Mouse (Mus musculus) lung, postnatal 0 days (tissue): ENCODE measurements at regions not wholly inside any gene's neighbourhood (a gene's known extent, or its start where the extent isn't known, plus 50 kb on each side); places are given as distances from the start of the nearest gene placed in this dataset.

Source experiments
- ATAC-seq: fragments of 200-750 bp; cut with Nextera tagmentation; 2 replicates; pipeline ENCODE4 v1.8.0; 2017; ENCODE audit warnings: moderate library complexity
- DNase-seq: peaks from one replicate; pipeline ENCODE4 v3.0.0-alpha.2; 2016; ENCODE audit warnings: low spot score
- H3K27ac ChIP-seq: fragments of 300-500 bp; sonication (generic); 2 replicates; pipeline ENCODE4 v1.5.1; 2014; ENCODE audit warnings: antibody characterized with exemption, mild to moderate bottlenecking, low read length, mixed read lengths
- H3K27me3 ChIP-seq: fragments of 300-500 bp; sonication (generic); replicated peaks from 2 replicates; pipeline ENCODE4 v1.6.1; 2014; ENCODE audit warnings: low read length, mixed read lengths; ENCODE audit not compliant: insufficient read depth
- H3K36me3 ChIP-seq: fragments of 300-500 bp; sonication (generic); 2 replicates; pipeline ENCODE4 v1.6.1; 2014; ENCODE audit warnings: low read length, mixed read lengths; ENCODE audit not compliant: insufficient read depth
- H3K4me1 ChIP-seq: fragments of 300-500 bp; sonication (generic); 2 replicates; pipeline ENCODE4 v1.6.1; 2014; ENCODE audit warnings: antibody characterized with exemption, low read depth, low read length, mixed read lengths; ENCODE audit not compliant: insufficient read depth
- H3K4me2 ChIP-seq: fragments of 300-500 bp; sonication (generic); replicated peaks from 2 replicates; pipeline ENCODE4 v1.6.1; 2014; ENCODE audit warnings: low read depth, mild to moderate bottlenecking, low read length, moderate library complexity, mixed read lengths
- H3K4me3 ChIP-seq: fragments of 300-500 bp; sonication (generic); 2 replicates; pipeline ENCODE4 v1.5.1; 2014; ENCODE audit warnings: low read depth, low read length
- H3K9ac ChIP-seq: fragments of 300-500 bp; sonication (generic); replicated peaks from 2 replicates; pipeline ENCODE4 v1.6.1; 2014; ENCODE audit warnings: low read depth, mild to moderate bottlenecking
- H3K9me3 ChIP-seq: fragments of 300-500 bp; sonication (generic); 2 replicates; pipeline ENCODE4 v1.6.1; 2016; ENCODE audit warnings: low read length, mixed read lengths
- CTCF ChIP-seq: IDR thresholded peaks from 2 replicates; pipeline ENCODE4 v1.5.1; 2016; ENCODE audit warnings: antibody characterized with exemption, mild to moderate bottlenecking
- EP300 ChIP-seq: IDR thresholded peaks from 2 replicates; pipeline ENCODE4 v1.6.1; 2016; ENCODE audit warnings: antibody characterized with exemption, mild to moderate bottlenecking, control low read depth
- WGBS: fragments of 180-500 bp; shearing (Covaris S2); extraction: QIAGEN DNeasy Blood & Tissue Kit; methylation state at CpG from one replicate; pipeline ENCODE4 v1.1.7; 2014; 5-methylcytosine and 5-hydroxymethylcytosine counted together

GRCm38 (mm10) chr12:107852921-107853320 is 150.5 kb downstream of the Bcl11b start:
- Histone ChIP-seq H3K4me3 (no peak overlapping the region), H3K9me3 (no peaks in the 10 kb centered on the region), H3K4me2 (no peak overlapping the region), H3K27ac (no peak overlapping the region), H3K4me1 (no peaks in the 10 kb centered on the region), H3K9ac (no peak overlapping the region), H3K27me3 (no peaks in the 10 kb centered on the region), H3K36me3 (no peaks in the 10 kb centered on the region)
- ATAC-seq (peak; percentile 42), DNase-seq (peak; percentile 56)
- TF ChIP-seq EP300 (peak; percentile 28; the same call in 1 of the 2 replicates), CTCF (no peak)
- WGBS: 38% methylated on average over 7 of the region's 7 CpGs

DNA sequence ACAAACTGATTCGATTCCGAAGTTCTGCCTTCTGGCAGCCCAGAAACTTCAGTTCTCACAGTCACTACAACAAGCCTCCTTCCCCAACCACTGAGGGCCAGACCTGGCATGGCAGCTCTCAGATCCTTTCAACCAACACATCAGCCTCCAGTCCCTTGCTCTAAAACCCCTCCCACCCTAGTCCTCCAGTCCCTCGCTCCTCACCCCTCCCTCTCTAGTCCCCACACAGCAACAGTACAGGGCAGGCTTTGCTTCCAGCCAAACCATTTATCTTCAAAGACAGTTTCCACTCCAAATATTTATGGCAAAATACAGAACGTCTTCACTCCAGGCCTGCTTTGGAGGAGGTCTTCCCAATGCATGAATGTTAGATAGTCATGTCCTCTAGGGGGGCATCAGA is 147.9 kb downstream of the Bcl11b start:
- DNase-seq (no peak), ATAC-seq (no peak)
- no peak overlapping the region for H3K9ac ChIP-seq
- no peaks in the 10 kb centered on the region for H3K9me3 ChIP-seq
- no peaks in the 10 kb centered on the region for H3K36me3 ChIP-seq
- no peaks in the 10 kb centered on the region for H3K4me1 ChIP-seq
- WGBS: 42% methylated on average over 4 of the region's 4 CpGs
- H3K27ac ChIP-seq: no peak overlapping the region
- H3K27me3 ChIP-seq: no peaks in the 10 kb centered on the region
- H3K4me2 ChIP-seq: no peak overlapping the region
- TF ChIP-seq EP300 (no peak), CTCF (no peak)
- H3K4me3 ChIP-seq: no peak overlapping the region

- H3K27ac ChIP-seq: no peak overlapping the region
- 58% methylated on average over 6 of the region's 6 CpGs for WGBS
- ATAC-seq: peak; percentile 84
Measured at GRCm38 (mm10) chr12:107856421-107857043, 146.9 kb downstream of the Bcl11b start.

DNA sequence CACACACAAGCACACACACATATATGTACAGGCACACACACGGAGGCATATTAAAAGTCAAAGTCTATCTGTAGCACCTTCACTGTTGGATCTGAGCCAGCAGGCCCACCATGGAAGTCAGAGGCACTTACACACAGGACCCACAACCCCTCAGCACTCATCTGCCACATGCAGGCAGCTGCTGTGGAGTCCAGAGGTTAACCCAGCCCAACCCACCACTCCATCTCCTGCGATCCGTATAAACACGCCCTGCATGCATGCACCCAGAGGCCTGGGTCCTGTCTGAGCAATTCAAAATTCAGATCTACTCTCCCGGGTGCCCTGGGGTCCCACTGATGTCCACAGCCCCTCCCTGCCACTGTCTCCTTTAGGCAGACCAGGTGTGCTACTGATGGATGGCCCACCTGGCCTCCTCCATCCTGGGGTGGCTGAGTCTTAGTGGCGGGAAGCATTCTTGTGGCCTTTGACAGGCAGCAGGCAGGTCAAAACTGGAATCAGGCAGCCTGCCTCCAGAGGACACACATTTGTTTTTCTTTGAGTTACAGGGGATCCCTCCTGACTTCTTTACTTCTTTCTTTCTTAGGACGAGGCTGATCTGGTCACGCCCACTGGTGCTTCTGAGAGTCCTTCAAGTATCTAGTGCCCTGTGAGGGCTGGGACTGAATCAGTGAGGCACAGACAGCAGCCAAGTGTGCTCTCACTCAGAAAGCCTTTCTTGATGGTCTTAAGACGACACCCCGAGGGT is 144.7 kb downstream of the Bcl11b start:
- TF ChIP-seq CTCF (no peak), EP300 (no peak)
- DNase-seq (no peak), ATAC-seq (no peak)
- no peaks in the 10 kb centered on the region for H3K27me3 ChIP-seq
- no peaks in the 10 kb centered on the region for H3K36me3 ChIP-seq
- no peak overlapping the region for H3K4me3 ChIP-seq
- H3K9ac ChIP-seq: no peak overlapping the region
- H3K4me2 ChIP-seq: no peak overlapping the region
- WGBS: 40% methylated on average over 10 of the region's 10 CpGs
- H3K9me3 ChIP-seq: no peaks in the 10 kb centered on the region
- H3K4me1 ChIP-seq: no peaks in the 10 kb centered on the region
- H3K27ac ChIP-seq: no peak overlapping the region

More at GRCm38 (mm10) chr12:107856421-107857043, 146.9 kb downstream of the Bcl11b start:
- Histone ChIP-seq H3K27me3 (no peaks in the 10 kb centered on the region), H3K4me2 (no peak overlapping the region), H3K9me3 (no peaks in the 10 kb centered on the region), H3K4me1 (no peaks in the 10 kb centered on the region), H3K9ac (no peak overlapping the region), H3K36me3 (no peaks in the 10 kb centered on the region), H3K4me3 (no peak overlapping the region)
- TF ChIP-seq CTCF (no peak), EP300 (no peak)
- peak; percentile 30 for DNase-seq

DNA sequence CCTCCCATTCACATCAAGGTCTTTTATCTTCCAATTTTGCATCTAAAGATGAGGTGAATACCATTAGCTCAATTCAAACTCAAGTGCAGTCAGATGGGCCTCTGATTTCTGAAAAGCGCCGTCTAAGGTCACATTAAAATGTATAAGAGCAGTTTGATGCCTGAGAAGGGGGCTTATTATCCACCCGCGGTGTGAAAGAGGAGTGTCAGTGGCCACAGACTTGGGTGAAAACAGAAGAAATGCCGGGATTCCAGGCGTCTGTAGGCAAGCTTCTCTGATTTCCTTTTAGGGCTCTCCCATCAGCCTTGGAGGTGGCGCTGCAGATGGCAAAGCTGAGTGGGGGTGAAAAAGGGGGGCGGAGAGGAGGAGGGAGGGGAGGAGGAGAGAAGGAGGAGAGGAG is 143.7 kb downstream of the Bcl11b start:
- Histone ChIP-seq H3K9me3 (no peaks in the 10 kb centered on the region), H3K4me3 (no peak overlapping the region), H3K36me3 (no peaks in the 10 kb centered on the region), H3K9ac (no peak overlapping the region), H3K27me3 (no peaks in the 10 kb centered on the region), H3K4me1 (no peaks in the 10 kb centered on the region), H3K4me2 (no peak overlapping the region), H3K27ac (no peak overlapping the region)
- DNase-seq (no peak), ATAC-seq (no peak)
- 32% methylated on average over 7 of the region's 8 CpGs for WGBS
- TF ChIP-seq EP300 (no peak), CTCF (no peak)

DNA sequence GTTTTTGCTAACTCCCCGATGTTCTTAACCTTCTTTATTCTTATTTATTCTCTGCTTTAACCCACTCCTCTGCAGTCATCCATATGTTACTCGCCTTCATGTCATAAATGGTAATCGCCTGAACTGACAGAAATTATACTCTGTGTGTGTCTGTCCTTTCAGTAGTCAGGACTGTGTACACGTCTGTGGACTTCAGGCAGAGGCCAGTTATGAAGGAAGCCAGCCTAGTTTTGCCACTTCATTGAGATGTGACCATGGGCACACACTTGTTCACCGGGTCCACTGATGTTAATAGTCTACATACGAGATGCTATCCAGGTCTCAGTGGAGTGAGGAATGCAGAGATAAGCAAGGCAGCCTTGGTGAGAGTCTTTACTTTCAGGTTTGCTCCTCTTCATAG is 143.0 kb downstream of the Bcl11b start:
- H3K27ac ChIP-seq: no peak overlapping the region
- ATAC-seq: no peak
- H3K4me2 ChIP-seq: no peak overlapping the region
- TF ChIP-seq EP300: no peak
- TF ChIP-seq CTCF: no peak
- H3K9ac ChIP-seq: no peak overlapping the region
- H3K36me3 ChIP-seq: no peaks in the 10 kb centered on the region
- no peak for DNase-seq
- WGBS: 67% methylated on average over 6 of the region's 6 CpGs
- H3K27me3 ChIP-seq: no peaks in the 10 kb centered on the region
- no peaks in the 10 kb centered on the region for H3K4me1 ChIP-seq
- no peak overlapping the region for H3K4me3 ChIP-seq
- H3K9me3 ChIP-seq: no peaks in the 10 kb centered on the region
